Comparison of ENCODE assay signal across 11 mouse cellular contexts in genomic region chr4:114624114-114624910, GRCm38 (mm10).
DNase-seq lines count a peak whose midpoint lies in the region; ATAC-seq and TF ChIP-seq lines count a peak whose summit lies in the region.
"Had no signal": no experiment of that assay in that cellular context is flagged by ENCODE, and none has a peak within 500 bp of the region (broad histone marks: within the 10 kb centered on the region; RNA-seq: fewer than 3 reads in every experiment).

No protein-coding gene starts in this region.

- WGBS in hindbrain, embryonic 13.5 days, result 50% methylated on average over 3 of the region's 3 CpGs
- 55% methylated on average over 3 of the region's 3 CpGs for WGBS in hindbrain, postnatal 0 days
- 29% methylated on average over 3 of the region's 3 CpGs for WGBS in lung, postnatal 0 days
- 27% methylated on average over 3 of the region's 3 CpGs for WGBS in liver, postnatal 0 days (ENCODE audit: insufficient replicate concordance)

- ATAC-seq in hindbrain, embryonic 13.5 days (ENCODE audit: low FRiP score), result no peak
- ATAC-seq in hindbrain, postnatal 0 days, result no peak
- peak; percentile 13; the same call in 1 of the 2 replicates for ATAC-seq in lung, postnatal 0 days
- ATAC-seq in liver, postnatal 0 days, result no peak

- H3K9ac ChIP-seq in hindbrain, embryonic 13.5 days, result no peak overlapping the region
- no peak overlapping the region for H3K9ac ChIP-seq in hindbrain, postnatal 0 days (replicated peaks; ENCODE audit: low read length)
- no peak overlapping the region for H3K9ac ChIP-seq in lung, postnatal 0 days (replicated peaks; ENCODE audit: low read depth)
- H3K9ac ChIP-seq in liver, postnatal 0 days (replicated peaks), result no peak overlapping the region
- H3K9ac ChIP-seq: heart, embryonic 15.5 days had no signal

- no peaks in the 10 kb centered on the region for H3K36me3 ChIP-seq in hindbrain, embryonic 13.5 days
- H3K36me3 ChIP-seq in hindbrain, postnatal 0 days (ENCODE audit: insufficient read depth, low read length), result no peaks in the 10 kb centered on the region
- no peaks in the 10 kb centered on the region for H3K36me3 ChIP-seq in lung, postnatal 0 days (ENCODE audit: insufficient read depth, low read length)
- no peaks in the 10 kb centered on the region for H3K36me3 ChIP-seq in liver, postnatal 0 days (replicated peaks; ENCODE audit: insufficient read depth, low read length)
- H3K36me3 ChIP-seq: heart, embryonic 15.5 days had no signal

- TF ChIP-seq EP300 in lung, postnatal 0 days (IDR thresholded peaks at IDR 0.05), result no peak
- TF ChIP-seq EP300 in liver, postnatal 0 days (IDR thresholded peaks at IDR 0.05; ENCODE audit: low read depth), result no peak

- 0 out of 2 replicates have a peak, but pooled peaks cover 6% of the 10 kb centered on the region for H3K27me3 ChIP-seq in hindbrain, embryonic 13.5 days
- H3K27me3 ChIP-seq in hindbrain, postnatal 0 days (ENCODE audit: insufficient read depth, low read length), result no peaks in the 10 kb centered on the region
- no peaks in the 10 kb centered on the region for H3K27me3 ChIP-seq in lung, postnatal 0 days (replicated peaks; ENCODE audit: insufficient read depth, low read length)
- H3K27me3 ChIP-seq in liver, postnatal 0 days (ENCODE audit: insufficient read depth, low read length), result no peaks in the 10 kb centered on the region

- no peak for TF ChIP-seq CTCF in hindbrain, postnatal 0 days (IDR thresholded peaks at IDR 0.05; ENCODE audit: low read depth)
- TF ChIP-seq CTCF in lung, postnatal 0 days (IDR thresholded peaks at IDR 0.05), result no peak
- no peak for TF ChIP-seq CTCF in liver, postnatal 0 days (IDR thresholded peaks at IDR 0.05; ENCODE audit: low read depth)

- DNase-seq in hindbrain, postnatal 0 days (ENCODE audit: low spot score), result no peak
- peak; percentile 41 for DNase-seq in embryo, embryonic 10.5 days (ENCODE audit: low spot score)
- DNase-seq in forelimb bud, embryonic 11.5 days (ENCODE audit: low read depth, low spot score), result peak; percentile 57
- DNase-seq in lung, postnatal 0 days (ENCODE audit: low spot score), result peak; percentile 62
- DNase-seq in retina, postnatal 1 day, result no peak
- no peak for DNase-seq in liver, postnatal 0 days
- DNase-seq: gastrocnemius, postnatal 25 days; liver; right cerebral cortex, adult 18-20 months had no signal

- peaks cover 18% of the 10 kb centered on the region for H3K4me1 ChIP-seq in hindbrain, embryonic 13.5 days (replicated peaks)
- no peaks in the 10 kb centered on the region for H3K4me1 ChIP-seq in hindbrain, postnatal 0 days (ENCODE audit: insufficient read depth, low read length)
- H3K4me1 ChIP-seq in lung, postnatal 0 days (ENCODE audit: insufficient read depth, low read depth, low read length), result peaks cover 16% of the 10 kb centered on the region; the same call in 1 of the 2 replicates
- no peaks in the 10 kb centered on the region for H3K4me1 ChIP-seq in liver, postnatal 0 days (ENCODE audit: insufficient read depth)

- H3K27ac ChIP-seq in hindbrain, embryonic 13.5 days, result peak overlapping the region; percentile 44; the same call in 1 of the 2 replicates
- H3K27ac ChIP-seq in hindbrain, postnatal 0 days, result no peak overlapping the region
- H3K27ac ChIP-seq in lung, postnatal 0 days (ENCODE audit: low read length), result peak overlapping the region; percentile 6; the same call in 1 of the 2 replicates
- H3K27ac ChIP-seq in liver, postnatal 0 days (ENCODE audit: low read depth), result no peak overlapping the region

- H3K4me2 ChIP-seq in hindbrain, embryonic 13.5 days, result no peak overlapping the region
- no peak overlapping the region for H3K4me2 ChIP-seq in hindbrain, postnatal 0 days (ENCODE audit: low read depth, low read length)
- no peak overlapping the region for H3K4me2 ChIP-seq in lung, postnatal 0 days (replicated peaks; ENCODE audit: low read depth, low read length)
- no peak overlapping the region for H3K4me2 ChIP-seq in liver, postnatal 0 days (ENCODE audit: low read depth, low read length)
- H3K4me2 ChIP-seq: heart, embryonic 15.5 days had no signal

- H3K4me3 ChIP-seq in hindbrain, embryonic 13.5 days, result no peak overlapping the region
- no peak overlapping the region for H3K4me3 ChIP-seq in hindbrain, postnatal 0 days (ENCODE audit: low read length)
- no peak overlapping the region for H3K4me3 ChIP-seq in lung, postnatal 0 days (ENCODE audit: low read depth, low read length)
- H3K4me3 ChIP-seq in liver, postnatal 0 days (ENCODE audit: low read depth, low read length), result no peak overlapping the region
- H3K4me3 ChIP-seq: heart, embryonic 15.5 days had no signal

- no peaks in the 10 kb centered on the region for H3K9me3 ChIP-seq in hindbrain, embryonic 13.5 days
- no peaks in the 10 kb centered on the region for H3K9me3 ChIP-seq in hindbrain, postnatal 0 days (ENCODE audit: low read length)
- H3K9me3 ChIP-seq in lung, postnatal 0 days (ENCODE audit: low read length), result no peaks in the 10 kb centered on the region
- H3K9me3 ChIP-seq in liver, postnatal 0 days (ENCODE audit: low read length), result no peaks in the 10 kb centered on the region
- H3K9me3 ChIP-seq: heart, embryonic 15.5 days had no signal

Comparison
In these comparisons a context has a peak if more than half of its experiments do, and no peak if none do; other contexts are left out.
1. H3K27ac ChIP-seq: peak in hindbrain, embryonic 13.5 days (single experiment) and lung, postnatal 0 days (single experiment); none in hindbrain, postnatal 0 days (single experiment) and liver, postnatal 0 days (single experiment).
2. DNase-seq: peak in embryo, embryonic 10.5 days (single experiment), forelimb bud, embryonic 11.5 days (single experiment) and lung, postnatal 0 days (single experiment); none in hindbrain, postnatal 0 days (single experiment), retina, postnatal 1 day (single experiment) and liver, postnatal 0 days (single experiment).